Mouse (Mus musculus): ENCODE data around the gene Ahdc1.

DNA sequence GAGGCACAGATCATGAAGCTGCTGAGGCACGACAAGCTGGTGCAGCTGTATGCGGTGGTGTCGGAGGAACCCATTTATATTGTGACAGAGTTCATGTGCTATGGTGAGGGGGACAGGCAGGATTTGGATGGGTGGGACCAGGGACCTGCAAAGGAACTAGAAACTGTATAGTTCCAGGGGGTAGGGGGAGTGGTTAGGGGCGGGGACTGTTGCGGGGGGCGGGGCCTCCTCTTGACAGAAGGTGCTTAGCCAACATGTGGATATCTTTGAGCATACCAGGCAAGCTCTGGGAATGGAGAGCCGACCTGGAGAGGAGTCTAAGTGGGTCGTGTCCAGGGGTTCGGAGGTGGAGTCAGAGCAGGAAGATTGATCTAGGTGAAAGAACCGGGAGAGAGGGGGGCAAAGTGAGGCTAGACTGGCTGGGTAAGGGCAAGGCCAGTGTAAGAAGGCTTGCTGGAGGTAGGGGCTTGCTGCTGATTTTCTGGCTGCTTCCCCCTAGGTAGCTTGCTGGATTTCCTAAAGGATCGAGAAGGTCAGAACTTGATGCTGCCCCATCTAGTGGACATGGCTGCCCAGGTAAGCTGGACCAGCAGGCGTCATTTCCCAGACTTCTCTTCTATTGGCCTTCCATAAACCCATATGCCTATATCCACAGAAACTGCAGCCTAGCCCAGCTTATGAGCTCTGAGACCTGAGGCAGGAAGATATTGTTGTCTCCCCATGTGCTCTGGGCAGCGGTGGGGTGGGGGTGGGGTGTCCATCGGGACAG, 13.4 kb upstream of the Ahdc1 start:
- TF ChIP-seq CTCF (IDR thresholded peaks at IDR 0.05 in 2 of 3, conservative IDR thresholded peaks at IDR 0.05 in 1 of 3; ENCODE audit: control insufficient read depth in 1 of 3, insufficient read depth in 1 of 3, low read depth in 2 of 3, low read length in 3 of 3, poor library complexity in 1 of 3, severe bottlenecking in 1 of 3) (no peak), POLR2A (IDR thresholded peaks at IDR 0.05; ENCODE audit: control insufficient read depth in 1 of 2, insufficient read depth in 1 of 2, low read depth in 1 of 2, low read length in 2 of 2, poor library complexity in 1 of 2) (no peak), EP300 (IDR thresholded peaks at IDR 0.05; ENCODE audit: low read depth in 1 of 2, low read length in 2 of 2) (no peak), ZC3H11A (IDR thresholded peaks at IDR 0.05; ENCODE audit: low read depth, low read length) (no peak), USF2 (IDR thresholded peaks at IDR 0.05; ENCODE audit: borderline replicate concordance in 1 of 2, insufficient read depth in 1 of 2, low read depth in 1 of 2, low read length in 2 of 2) (no peak), TCF12 (IDR thresholded peaks at IDR 0.05; ENCODE audit: low read depth, low read length) (no peak), ELF1 (IDR thresholded peaks at IDR 0.05; ENCODE audit: low read depth, low read length) (no peak), GATA1 (IDR thresholded peaks at IDR 0.05; ENCODE audit: low read depth, low read length) (no peak), E2F4 (IDR thresholded peaks at IDR 0.05; ENCODE audit: borderline replicate concordance, low read depth, low read length) (no peak), RCOR1 (IDR thresholded peaks at IDR 0.05; ENCODE audit: low read depth, low read length) (no peak)

All from MEL (cell line).